Mouse (Mus musculus) limb, embryonic 14.5 days (tissue): ENCODE results near the gene Arid5a. TPM values are rescaled to one million over a fixed set of nuclear protein-coding genes. Genes with fewer than 3 reads are reported as not detected.

Experiments used
- ATAC-seq: fragments of 200-750 bp; cut with Nextera tagmentation; 2 replicates; pipeline ENCODE4 v1.8.0; 2017; ENCODE audit warnings: low read depth, moderate number of reproducible peaks, moderate TSS enrichment; ENCODE audit not compliant: low FRiP score
- DNase-seq: peaks from one replicate; pipeline ENCODE4 v3.0.0-alpha.2; 2015; ENCODE audit warnings: low spot score
- H3K27ac ChIP-seq: fragments of 300-500 bp; sonication (generic); replicated peaks from 2 replicates; pipeline ENCODE4 v1.5.1; 2014; ENCODE audit warnings: low read depth, mild to moderate bottlenecking, low read length, moderate library complexity, mixed read lengths
- H3K27me3 ChIP-seq: fragments of 300-500 bp; sonication (generic); 2 replicates; pipeline ENCODE4 v1.6.1; 2014; ENCODE audit warnings: low read length, mixed read lengths; ENCODE audit not compliant: control insufficient read depth, insufficient read depth
- H3K36me3 ChIP-seq: fragments of 300-500 bp; sonication (generic); 2 replicates; pipeline ENCODE4 v1.6.1; 2014; ENCODE audit warnings: mild to moderate bottlenecking, low read length, moderate library complexity, mixed read lengths; ENCODE audit not compliant: control insufficient read depth, insufficient read depth
- H3K4me1 ChIP-seq: fragments of 300-500 bp; sonication (generic); 2 replicates; pipeline ENCODE4 v1.6.1; 2014; ENCODE audit warnings: antibody characterized with exemption, low read length, mixed read lengths; ENCODE audit not compliant: control insufficient read depth, insufficient read depth
- H3K4me2 ChIP-seq: fragments of 300-500 bp; sonication (generic); replicated peaks from 2 replicates; pipeline ENCODE4 v1.6.1; 2014; ENCODE audit warnings: low read depth, mild to moderate bottlenecking, low read length, moderate library complexity; ENCODE audit not compliant: severe bottlenecking
- H3K4me3 ChIP-seq: fragments of 300-500 bp; sonication (generic); replicated peaks from 2 replicates; pipeline ENCODE4 v1.5.1; 2014; ENCODE audit warnings: low read length
- H3K9ac ChIP-seq: fragments of 300-500 bp; sonication (generic); 2 replicates; pipeline ENCODE4 v1.6.1; 2014; ENCODE audit warnings: mild to moderate bottlenecking, low read depth, low read length, moderate library complexity; ENCODE audit not compliant: severe bottlenecking
- H3K9me3 ChIP-seq: fragments of 300-500 bp; sonication (generic); 2 replicates; pipeline ENCODE4 v1.6.1; 2016; ENCODE audit warnings: low read length; ENCODE audit not compliant: control insufficient read depth
- POLR2A ChIP-seq: fragments of 200-500 bp; IDR thresholded peaks from 2 replicates; pipeline ENCODE4 v1.8.0; 2012; ENCODE audit warnings: inconsistent platforms, mild to moderate bottlenecking, moderate library complexity, borderline replicate concordance; ENCODE audit not compliant: insufficient read depth, insufficient read length; ENCODE audit errors: extremely low read depth
- WGBS: fragments of 180-500 bp; shearing (Covaris S2); extraction: QIAGEN DNeasy Blood & Tissue Kit; methylation state at CpG from one replicate; pipeline ENCODE4 v1.1.7; 2014; 5-methylcytosine and 5-hydroxymethylcytosine counted together
- polyA plus RNA-seq, 2 experiments: library from polyadenylated mRNA; depleted of rRNA in 1 of 2; stranded (reverse) in 1 of 2; unstranded in 1 of 2; fragments of >200 nt; fragmentation: Nextera tagmentation in 1 of 2; extraction: Ambion mirVana in 1 of 2; gene quantifications; 2 replicates each; pipeline versions ENCODE4 v1.2.1 to v1.2.3; 2012 to 2014

Gene Arid5a
- polyA plus RNA-seq, 2 experiments: 7.1 to 9.6 TPM

GRCm38 (mm10) chr1:36307121-36307494, 425 bp upstream of the Arid5a start:
- 71% methylated on average over 7 of the region's 7 CpGs for WGBS

GRCm38 (mm10) chr1:36308451-36308901, 943 bp downstream of the Arid5a start:
- no peak overlapping the region for H3K27ac ChIP-seq
- peaks cover 15% of the 10 kb centered on the region; the same call in 1 of the 2 replicates for H3K27me3 ChIP-seq
- no peaks in the 10 kb centered on the region for H3K36me3 ChIP-seq
- peaks cover 22% of the 10 kb centered on the region for H3K4me1 ChIP-seq
- ATAC-seq: no peak
- no peaks in the 10 kb centered on the region for H3K9me3 ChIP-seq
- TF ChIP-seq POLR2A: no peak
- peak overlapping the region; percentile 93 for H3K4me2 ChIP-seq
- H3K4me3 ChIP-seq: peak overlapping the region; percentile 62
- no peak for DNase-seq
- 5% methylated on average over 12 of the region's 12 CpGs for WGBS
- peak overlapping the region; percentile 62; the same call in 1 of the 2 replicates for H3K9ac ChIP-seq

More at GRCm38 (mm10) chr1:36307121-36307494, 425 bp upstream of the Arid5a start:
- H3K4me1 ChIP-seq: peaks cover 25% of the 10 kb centered on the region
- DNase-seq: no peak
- no peak for TF ChIP-seq POLR2A
- H3K4me2 ChIP-seq: no peak overlapping the region
- no peaks in the 10 kb centered on the region for H3K36me3 ChIP-seq
- H3K9me3 ChIP-seq: no peaks in the 10 kb centered on the region
- H3K9ac ChIP-seq: no peak overlapping the region
- no peak for ATAC-seq
- H3K4me3 ChIP-seq: no peak overlapping the region
- H3K27ac ChIP-seq: no peak overlapping the region
- H3K27me3 ChIP-seq: peaks cover 15% of the 10 kb centered on the region; the same call in 1 of the 2 replicates

GRCm38 (mm10) chr1:36308966-36309475, 1.5 kb downstream of the Arid5a start:
- Histone ChIP-seq H3K4me1 (peaks cover 22% of the 10 kb centered on the region), H3K27me3 (peaks cover 15% of the 10 kb centered on the region; the same call in 1 of the 2 replicates), H3K4me2 (peak overlapping the region; percentile 93; the same call in 1 of the 2 replicates), H3K36me3 (no peaks in the 10 kb centered on the region), H3K9ac (no peak overlapping the region), H3K27ac (no peak overlapping the region), H3K4me3 (peak overlapping the region; percentile 3; the same call in 1 of the 2 replicates), H3K9me3 (no peaks in the 10 kb centered on the region)
- ATAC-seq: no peak
- TF ChIP-seq POLR2A: no peak
- no peak for DNase-seq
- WGBS: 56% methylated on average over 9 of the region's 9 CpGs

GRCm38 (mm10) chr1:36309498-36309901, 2.0 kb downstream of the Arid5a start:
- H3K36me3 ChIP-seq: no peaks in the 10 kb centered on the region
- no peak overlapping the region for H3K9ac ChIP-seq
- H3K9me3 ChIP-seq: no peaks in the 10 kb centered on the region
- no peak for TF ChIP-seq POLR2A
- H3K4me2 ChIP-seq: peak overlapping the region; percentile 93; the same call in 1 of the 2 replicates
- 16% methylated on average over 3 of the region's 3 CpGs for WGBS
- peaks cover 15% of the 10 kb centered on the region; the same call in 1 of the 2 replicates for H3K27me3 ChIP-seq
- H3K4me1 ChIP-seq: peaks cover 21% of the 10 kb centered on the region
- DNase-seq (peak; percentile 47), ATAC-seq (no peak)
- H3K4me3 ChIP-seq: no peak overlapping the region
- H3K27ac ChIP-seq: no peak overlapping the region

GRCm38 (mm10) chr1:36314959-36315775, 7.6 kb downstream of the Arid5a start:
- no peak for ATAC-seq
- TF ChIP-seq POLR2A: no peak
- Histone ChIP-seq H3K4me3 (no peak overlapping the region), H3K9ac (no peak overlapping the region), H3K4me1 (no peaks in the 10 kb centered on the region), H3K27ac (no peak overlapping the region), H3K27me3 (no peaks in the 10 kb centered on the region), H3K9me3 (no peaks in the 10 kb centered on the region), H3K4me2 (no peak overlapping the region), H3K36me3 (peaks cover 3% of the 10 kb centered on the region; the same call in 1 of the 2 replicates)
- no peak for DNase-seq
- 89% methylated on average over 11 of the region's 11 CpGs for WGBS
